Mouse (Mus musculus) myocyte (in vitro differentiated cells): ENCODE data around the gene Piwil1. TPM values are rescaled to one million over a fixed set of nuclear protein-coding genes. Genes with fewer than 3 reads are reported as not detected.

ENCODE experiments used
- H3K27me3 ChIP-seq: one replicate; pipeline ENCODE4 v1.6.1; 2011; ENCODE audit not compliant: control insufficient read depth, insufficient read depth, insufficient read length
- H3K36me3 ChIP-seq: one replicate; pipeline ENCODE4 v1.6.1; 2011; ENCODE audit not compliant: control insufficient read depth, insufficient read depth
- H3K4me2 ChIP-seq: one replicate; pipeline ENCODE4 v1.6.1; 2011; ENCODE audit warnings: low read depth, control low read depth
- H3K4me3 ChIP-seq: one replicate; pipeline ENCODE4 v1.5.1; 2011; ENCODE audit warnings: mild to moderate bottlenecking, control low read depth, moderate library complexity
- H3K79me2 ChIP-seq: one replicate; pipeline ENCODE4 v1.6.1; 2011; ENCODE audit not compliant: control insufficient read depth, insufficient read depth
- H3ac ChIP-seq: one replicate; pipeline ENCODE4 v1.6.1; 2011; ENCODE audit not compliant: control insufficient read depth, insufficient read length
- CEBPB ChIP-seq: IDR thresholded peaks from 2 replicates; pipeline ENCODE4 v1.6.1; 2011; ENCODE audit warnings: mild to moderate bottlenecking, moderate library complexity; ENCODE audit not compliant: poor library complexity, insufficient read depth, severe bottlenecking
- E2F4 ChIP-seq: IDR thresholded peaks from one replicate; pipeline ENCODE4 v1.6.1; 2011; ENCODE audit warnings: mild to moderate bottlenecking, control low read depth, moderate library complexity; ENCODE audit not compliant: insufficient read depth
- MAX ChIP-seq: IDR thresholded peaks from one replicate; pipeline ENCODE4 v1.6.1; 2011; ENCODE audit warnings: low read depth, mild to moderate bottlenecking, control low read depth
- MYOD1 ChIP-seq, 3 experiments: IDR thresholded peaks; one replicate each; pipeline ENCODE4 v1.6.1; 2011; ENCODE audit warnings: control low read depth in 2 of 3, low read depth in 2 of 3, mild to moderate bottlenecking in 2 of 3, moderate library complexity in 1 of 3; ENCODE audit not compliant: insufficient read length in 2 of 3, control insufficient read depth in 1 of 3
- MYOG ChIP-seq, 3 experiments: IDR thresholded peaks; one replicate each; pipeline ENCODE4 v1.6.1; 2011; ENCODE audit warnings: control low read depth in 2 of 3, low read depth in 2 of 3, mild to moderate bottlenecking in 2 of 3; ENCODE audit not compliant: insufficient read length in 2 of 3, control insufficient read depth in 1 of 3, insufficient read depth in 1 of 3
- POLR2A ChIP-seq: IDR thresholded peaks from one replicate; pipeline ENCODE4 v1.6.1; 2011; ENCODE audit warnings: low read depth, mild to moderate bottlenecking, control low read depth, moderate library complexity; ENCODE audit not compliant: insufficient read length
- POLR2AphosphoS2 ChIP-seq: IDR thresholded peaks from one replicate; pipeline ENCODE4 v1.6.1; 2011; ENCODE audit warnings: low read depth, control low read depth; ENCODE audit not compliant: insufficient read length
- REST ChIP-seq: IDR thresholded peaks from one replicate; pipeline ENCODE4 v1.6.1; 2011; ENCODE audit warnings: mild to moderate bottlenecking, control low read depth, moderate library complexity; ENCODE audit not compliant: insufficient read depth, insufficient read length
- SRF ChIP-seq: IDR thresholded peaks from one replicate; pipeline ENCODE4 v1.6.1; 2011; ENCODE audit warnings: low read depth; ENCODE audit not compliant: control insufficient read depth, insufficient read length
- TCF12 ChIP-seq: IDR thresholded peaks from one replicate; pipeline ENCODE4 v1.6.1; 2011; ENCODE audit warnings: mild to moderate bottlenecking, control low read depth; ENCODE audit not compliant: poor library complexity, insufficient read depth, severe bottlenecking
- TCF3 ChIP-seq: IDR thresholded peaks from one replicate; pipeline ENCODE4 v1.6.1; 2011; ENCODE audit warnings: low read depth, control low read depth; ENCODE audit not compliant: insufficient read length
- USF1 ChIP-seq: IDR thresholded peaks from one replicate; pipeline ENCODE4 v1.6.1; 2011; ENCODE audit warnings: low read depth, mild to moderate bottlenecking, control low read depth, moderate library complexity
- polyA plus RNA-seq: library from polyadenylated mRNA; unstranded; fragments of >200 nt; fragmentation: generic; extraction: Trizol; gene quantifications from one replicate; pipeline ENCODE4 v1.2.1, GENCODE M21; 2012; ENCODE audit warnings: missing spikeins

Gene Piwil1
- not detected for polyA plus RNA-seq

GRCm38 (mm10) chr5:128702224-128702623, at the start of gene Piwil1:
Piwil1 (plus strand) TSS chr5:128702524.
- H3K4me2 ChIP-seq = no peak within 1 kb of the TSS
- H3K27me3 ChIP-seq = no peaks in the 10 kb centered on the region
- H3K4me3 ChIP-seq = no peak within 1 kb of the TSS
- H3K79me2 ChIP-seq = no peaks in the 10 kb centered on the region
- no peaks in the 10 kb centered on the region for H3K36me3 ChIP-seq
- TF ChIP-seq USF1 (no peak), MYOD1 (IDR thresholded peaks at IDR 0.05; ENCODE audit: control insufficient read depth in 1 of 3, insufficient read length in 2 of 3, low read depth in 2 of 3) (no peak), POLR2A (no peak), MAX (no peak), CEBPB (no peak), TCF12 (no peak), MYOG (IDR thresholded peaks at IDR 0.05; ENCODE audit: control insufficient read depth in 1 of 3, insufficient read depth in 1 of 3, insufficient read length in 2 of 3, low read depth in 2 of 3) (no peak), SRF (no peak), POLR2AphosphoS2 (no peak)
- H3ac ChIP-seq = no peak within 1 kb of the TSS

GRCm38 (mm10) chr5:128656496-128657135, 45.7 kb upstream of the Piwil1 start:
- Histone ChIP-seq H3K36me3 (no peaks in the 10 kb centered on the region), H3K4me3 (no peak overlapping the region), H3K4me2 (no peak overlapping the region), H3K79me2 (no peaks in the 10 kb centered on the region), H3K27me3 (no peaks in the 10 kb centered on the region), H3ac (no peak overlapping the region)
- TF ChIP-seq TCF3 (no peak), CEBPB (no peak), MAX (no peak), POLR2A (no peak), USF1 (no peak), REST (no peak), SRF (no peak), TCF12 (no peak), MYOG (IDR thresholded peaks at IDR 0.05; ENCODE audit: control insufficient read depth in 1 of 3, insufficient read depth in 1 of 3, insufficient read length in 2 of 3, low read depth in 2 of 3) (no peak), POLR2AphosphoS2 (no peak), E2F4 (no peak), MYOD1 (IDR thresholded peaks at IDR 0.05; ENCODE audit: control insufficient read depth in 1 of 3, insufficient read length in 2 of 3, low read depth in 2 of 3) (no peak)

DNA sequence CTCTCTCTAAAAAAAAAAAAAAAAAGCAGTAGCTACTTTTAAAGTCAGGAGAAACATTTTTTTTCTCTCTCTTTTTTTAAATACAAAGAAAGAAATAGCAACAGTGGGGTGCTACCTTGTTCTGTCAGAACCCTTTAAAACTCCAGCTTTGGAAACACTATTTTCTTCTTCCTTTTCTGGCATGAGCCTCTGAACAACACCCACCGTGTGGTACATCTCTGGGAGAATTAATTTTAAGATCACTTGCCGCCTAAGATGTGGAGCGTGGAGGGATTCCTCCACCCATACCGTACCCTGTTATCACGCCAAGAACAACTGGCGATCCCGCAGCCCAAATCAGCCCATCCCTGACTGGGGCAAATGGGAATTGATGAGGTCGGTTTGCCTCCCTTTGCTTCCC, 42.2 kb upstream of the Piwil1 start:
- Histone ChIP-seq H3K4me2 (no peak overlapping the region), H3ac (no peak overlapping the region), H3K4me3 (no peak overlapping the region), H3K36me3 (no peaks in the 10 kb centered on the region), H3K79me2 (no peaks in the 10 kb centered on the region), H3K27me3 (no peaks in the 10 kb centered on the region)
- no peak for TF ChIP-seq USF1
- no peak for TF ChIP-seq SRF
- TF ChIP-seq MYOD1 (IDR thresholded peaks at IDR 0.05; ENCODE audit: control insufficient read depth in 1 of 3, insufficient read length in 2 of 3, low read depth in 2 of 3) = no peak
- no peak for TF ChIP-seq MYOG (IDR thresholded peaks at IDR 0.05; ENCODE audit: control insufficient read depth in 1 of 3, insufficient read depth in 1 of 3, insufficient read length in 2 of 3, low read depth in 2 of 3)
- TF ChIP-seq CEBPB = no peak
- no peak for TF ChIP-seq MAX
- no peak for TF ChIP-seq POLR2A
- no peak for TF ChIP-seq TCF12
- no peak for TF ChIP-seq REST
- no peak for TF ChIP-seq E2F4
- TF ChIP-seq POLR2AphosphoS2 = no peak
- no peak for TF ChIP-seq TCF3

- no peak overlapping the region for H3K4me3 ChIP-seq
- no peaks in the 10 kb centered on the region for H3K27me3 ChIP-seq
- H3ac ChIP-seq = no peak overlapping the region
- H3K36me3 ChIP-seq = no peaks in the 10 kb centered on the region
- no peak overlapping the region for H3K4me2 ChIP-seq
- TF ChIP-seq CEBPB (no peak), MAX (no peak), E2F4 (no peak)
- H3K79me2 ChIP-seq = no peaks in the 10 kb centered on the region
These were observed 39.4 kb upstream of the Piwil1 start for GRCm38 (mm10) chr5:128662881-128663280.

- H3K27me3 ChIP-seq = no peaks in the 10 kb centered on the region
- no peak for TF ChIP-seq SRF
- no peak overlapping the region for H3K4me3 ChIP-seq
- no peak overlapping the region for H3ac ChIP-seq
- no peak overlapping the region for H3K4me2 ChIP-seq
- no peaks in the 10 kb centered on the region for H3K79me2 ChIP-seq
- no peaks in the 10 kb centered on the region for H3K36me3 ChIP-seq
These were observed 38.3 kb upstream of the Piwil1 start for GRCm38 (mm10) chr5:128663976-128664375.
